Mouse (Mus musculus) kidney, embryonic 14.5 days (tissue): ENCODE data around the gene Arhgef15. TPM values are rescaled to one million over a fixed set of nuclear protein-coding genes. Genes with fewer than 3 reads are reported as not detected.

Source experiments
- ATAC-seq: fragments of 200-750 bp; cut with Nextera tagmentation; 2 replicates; pipeline ENCODE4 v1.8.0; 2017; ENCODE audit warnings: moderate number of reproducible peaks, mild to moderate bottlenecking, moderate TSS enrichment, moderate library complexity; ENCODE audit not compliant: low FRiP score, low TSS enrichment
- H3K27ac ChIP-seq: fragments of 300-500 bp; sonication (generic); 2 replicates; pipeline ENCODE4 v1.5.1; 2014; ENCODE audit warnings: low read depth, mild to moderate bottlenecking, low read length, moderate library complexity, mixed read lengths
- H3K27me3 ChIP-seq: fragments of 300-500 bp; sonication (generic); 2 replicates; pipeline ENCODE4 v1.6.1; 2014; ENCODE audit warnings: mild to moderate bottlenecking, low read length; ENCODE audit not compliant: control insufficient read depth, insufficient read depth
- H3K36me3 ChIP-seq: fragments of 300-500 bp; sonication (generic); 2 replicates; pipeline ENCODE4 v1.6.1; 2014; ENCODE audit warnings: low read length, mixed read lengths; ENCODE audit not compliant: control insufficient read depth, insufficient read depth
- H3K4me1 ChIP-seq: fragments of 300-500 bp; sonication (generic); 2 replicates; pipeline ENCODE4 v1.6.1; 2014; ENCODE audit warnings: low read length, mixed read lengths; ENCODE audit not compliant: control insufficient read depth, insufficient read depth
- H3K4me2 ChIP-seq: fragments of 300-500 bp; sonication (generic); replicated peaks from 2 replicates; pipeline ENCODE4 v1.6.1; 2014; ENCODE audit warnings: low read depth, mild to moderate bottlenecking, low read length
- H3K4me3 ChIP-seq: fragments of 300-500 bp; sonication (generic); 2 replicates; pipeline ENCODE4 v1.5.1; 2014; ENCODE audit warnings: mild to moderate bottlenecking, low read length
- H3K9ac ChIP-seq: fragments of 300-500 bp; sonication (generic); 2 replicates; pipeline ENCODE4 v1.6.1; 2014; ENCODE audit warnings: low read depth, mild to moderate bottlenecking, low read length, moderate library complexity
- H3K9me3 ChIP-seq: fragments of 300-500 bp; sonication (generic); 2 replicates; pipeline ENCODE4 v1.6.1; 2016; ENCODE audit warnings: low read length; ENCODE audit not compliant: control insufficient read depth
- WGBS: fragments of 180-500 bp; shearing (Covaris S2); extraction: QIAGEN DNeasy Blood & Tissue Kit; methylation state at CpG from one replicate; pipeline ENCODE4 v1.1.7; 2014; 5-methylcytosine and 5-hydroxymethylcytosine counted together
- microRNA-seq: library from miRNA; unstranded; fragments of <30 nt; microRNA quantifications from one replicate; pipeline ENCODE4, GENCODE M21; 2016
- polyA plus RNA-seq: library from polyadenylated mRNA; unstranded; fragments of >200 nt; fragmentation: Nextera tagmentation; extraction: Ambion mirVana; gene quantifications from 2 replicates; pipeline ENCODE4 v1.2.1, GENCODE M21; 2014

Arhgef15 gene
- polyA plus RNA-seq, 1 experiment from 2014 or later = 15.9 TPM

DNA sequence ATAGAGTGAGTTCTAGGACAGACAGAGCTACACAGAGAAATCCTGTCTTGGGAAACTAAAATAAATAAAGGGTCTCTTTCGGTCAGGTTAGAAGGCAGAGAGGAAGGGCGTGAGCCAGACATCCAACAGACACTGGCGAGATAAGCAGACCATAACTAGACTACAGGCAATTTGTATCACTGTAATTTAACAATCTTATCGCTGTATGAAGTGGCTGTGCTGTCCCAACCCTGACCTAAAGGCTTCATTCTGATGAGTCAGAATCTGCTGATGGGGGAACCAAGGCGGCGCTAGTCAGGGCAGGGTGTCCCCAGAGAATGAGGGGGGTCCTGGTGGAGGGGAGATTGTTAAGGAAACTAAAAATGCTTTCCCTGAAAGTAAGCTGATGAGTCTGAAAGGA is 58.5 kb downstream of the Arhgef15 start:
- Histone ChIP-seq H3K4me3 (no peak overlapping the region), H3K27me3 (no peaks in the 10 kb centered on the region), H3K36me3 (peaks cover 13% of the 10 kb centered on the region), H3K4me2 (no peak overlapping the region), H3K27ac (no peak overlapping the region), H3K9ac (peak overlapping the region; percentile 7; the same call in 1 of the 2 replicates), H3K9me3 (no peaks in the 10 kb centered on the region), H3K4me1 (peaks cover 5% of the 10 kb centered on the region; the same call in 1 of the 2 replicates)
- no peak for ATAC-seq
- WGBS = 86% methylated on average over 6 of the region's 6 CpGs

DNA sequence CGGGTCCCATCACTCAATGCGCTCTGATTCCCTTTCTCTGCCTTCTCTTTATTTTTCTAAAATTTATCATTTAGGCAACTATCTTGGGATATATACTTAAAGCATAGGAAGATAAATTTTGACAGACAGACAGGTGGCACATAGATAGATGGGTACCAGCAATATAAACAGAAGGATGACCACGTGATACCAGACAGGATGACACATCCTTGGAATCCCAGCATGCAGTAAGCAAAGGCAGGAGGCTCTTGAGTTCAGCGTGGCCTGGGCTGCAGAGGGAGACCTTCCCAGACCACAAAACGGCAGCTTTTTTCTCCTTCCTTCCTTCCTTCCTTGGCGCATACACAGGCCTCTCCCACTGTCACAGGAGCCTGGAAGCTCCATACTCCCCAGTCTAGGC is 59.4 kb downstream of the Arhgef15 start:
- H3K9ac ChIP-seq = no peak overlapping the region
- no peaks in the 10 kb centered on the region; the same call in 1 of the 2 replicates for H3K4me1 ChIP-seq
- H3K9me3 ChIP-seq = no peaks in the 10 kb centered on the region
- no peak overlapping the region for H3K4me3 ChIP-seq
- H3K27me3 ChIP-seq = no peaks in the 10 kb centered on the region
- ATAC-seq = no peak
- no peak overlapping the region for H3K27ac ChIP-seq
- H3K4me2 ChIP-seq = no peak overlapping the region
- WGBS = 69% methylated on average over 6 of the region's 6 CpGs
- H3K36me3 ChIP-seq = peaks cover 3% of the 10 kb centered on the region

DNA sequence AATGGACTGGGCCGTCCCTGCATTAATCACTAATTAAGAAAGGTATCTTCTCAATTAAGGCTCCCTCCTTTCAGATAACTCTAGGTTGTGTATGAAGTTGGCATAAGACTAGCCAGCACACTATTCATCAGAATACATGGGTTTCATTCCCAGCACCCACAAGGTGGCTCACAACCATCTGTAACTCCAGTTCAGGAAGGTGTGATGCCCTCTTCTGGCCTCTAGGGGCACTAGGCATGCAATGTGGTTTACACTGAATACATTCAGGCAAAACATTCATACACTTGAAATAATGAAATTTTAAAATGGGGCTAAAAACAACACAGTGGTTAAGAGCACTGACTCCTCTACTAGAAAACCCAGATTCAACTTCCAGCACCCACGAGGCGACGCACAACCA is 60.2 kb downstream of the Arhgef15 start:
- no peak for ATAC-seq
- H3K9me3 ChIP-seq = no peaks in the 10 kb centered on the region
- WGBS = 51% methylated on average over 4 of the region's 4 CpGs
- no peak overlapping the region for H3K4me2 ChIP-seq
- no peaks in the 10 kb centered on the region for H3K27me3 ChIP-seq
- no peaks in the 10 kb centered on the region for H3K4me1 ChIP-seq
- no peak overlapping the region for H3K9ac ChIP-seq
- no peaks in the 10 kb centered on the region for H3K36me3 ChIP-seq
- H3K27ac ChIP-seq = no peak overlapping the region
- H3K4me3 ChIP-seq = no peak overlapping the region

DNA sequence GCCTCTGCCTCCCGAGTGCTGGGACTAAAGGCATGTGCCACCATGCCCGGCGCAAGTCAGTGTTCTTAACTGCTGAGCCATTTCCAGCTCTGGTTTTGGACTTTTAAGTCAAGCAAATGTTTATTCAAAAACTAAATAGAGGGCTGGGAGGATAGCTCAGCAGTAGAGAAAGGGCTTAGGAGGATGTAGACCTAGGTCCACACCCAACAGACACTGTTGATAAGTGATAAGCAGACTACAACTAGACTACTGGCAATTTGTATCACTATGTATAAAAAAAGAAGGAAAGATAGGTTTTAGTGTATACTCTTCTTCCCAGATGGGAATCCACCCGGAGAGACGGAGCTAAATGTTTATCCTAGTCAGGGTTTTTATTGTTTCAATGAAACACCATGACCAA is 61.0 kb downstream of the Arhgef15 start:
- WGBS = 95% methylated on average over 5 of the region's 5 CpGs
- ATAC-seq = no peak

DNA sequence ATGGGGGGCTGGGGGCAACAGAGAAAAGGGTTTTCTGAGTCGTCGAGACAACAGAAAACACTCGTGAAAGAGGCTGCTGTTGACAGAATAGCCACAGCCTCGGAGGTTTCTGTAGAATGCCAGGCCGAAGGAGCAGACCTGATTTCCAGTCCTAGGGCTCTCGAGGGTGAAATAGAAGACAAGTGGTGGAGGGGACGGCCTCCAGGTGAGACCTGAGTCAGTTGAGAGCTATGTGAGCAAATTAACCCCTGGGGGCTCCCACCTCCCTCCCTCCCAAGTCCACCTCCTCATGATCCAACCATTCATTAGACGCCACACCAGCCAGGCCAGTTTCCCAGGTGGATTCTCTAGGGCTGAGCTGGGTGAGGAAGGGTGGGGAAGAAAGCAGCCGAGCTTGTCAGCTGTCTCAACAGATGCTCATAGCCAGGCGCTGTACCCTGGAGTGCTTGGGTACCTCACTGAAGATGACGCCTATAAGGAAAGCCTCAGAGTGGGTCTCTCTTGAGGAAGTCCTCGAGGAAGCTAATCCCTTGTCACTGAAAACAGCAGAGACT is 63.3 kb downstream of the Arhgef15 start:
- Histone ChIP-seq H3K36me3 (no peaks in the 10 kb centered on the region), H3K27me3 (no peaks in the 10 kb centered on the region), H3K9ac (no peak overlapping the region), H3K4me1 (no peaks in the 10 kb centered on the region), H3K4me2 (no peak overlapping the region), H3K27ac (no peak overlapping the region), H3K9me3 (no peaks in the 10 kb centered on the region), H3K4me3 (no peak overlapping the region)
- 68% methylated on average over 12 of the region's 12 CpGs for WGBS
- no peak for ATAC-seq

More for the DNA sequence above, 61.0 kb downstream of the Arhgef15 start:
- Histone ChIP-seq H3K9ac (no peak overlapping the region), H3K4me3 (no peak overlapping the region), H3K4me1 (no peaks in the 10 kb centered on the region), H3K9me3 (no peaks in the 10 kb centered on the region), H3K27ac (no peak overlapping the region), H3K4me2 (no peak overlapping the region), H3K36me3 (no peaks in the 10 kb centered on the region), H3K27me3 (no peaks in the 10 kb centered on the region)

Small RNA genes lying within 50 kb of the gene (microRNA-seq; reads per million reads assigned to microRNA genes)
- gene Mir3062 = 4.2 reads per million, percentile 17 among the genes with 10 or more reads in this experiment

Other genes with a start within 250 kb of the Arhgef15 start
- gene Ndel1, start 85.6 kb downstream of the Arhgef15 start, polyA plus RNA-seq = 46.7 and 70.6 TPM in 2 replicates
- 0.05 and 0.06 TPM in 2 replicates for gene Rnf222, start 68.9 kb downstream of the Arhgef15 start, polyA plus RNA-seq
- gene Rpl26, start 55.9 kb downstream of the Arhgef15 start, polyA plus RNA-seq = 1,184 and 1,677 TPM in 2 replicates
- gene Odf4, start 30.4 kb downstream of the Arhgef15 start, polyA plus RNA-seq = not detected in 2 replicates
- gene Slc25a35, start 10.7 kb upstream of the Arhgef15 start, polyA plus RNA-seq = 3.4 and 4.5 TPM in 2 replicates
- gene Rangrf, start 17.7 kb upstream of the Arhgef15 start, polyA plus RNA-seq = 68.7 and 95.2 TPM in 2 replicates
- 33.7 and 47.7 TPM in 2 replicates for gene Pfas, start 51.0 kb upstream of the Arhgef15 start, polyA plus RNA-seq
- gene Ctc1, start 58.4 kb upstream of the Arhgef15 start, polyA plus RNA-seq = 44.2 and 62.3 TPM in 2 replicates
- gene Aurkb, start 88.2 kb upstream of the Arhgef15 start, polyA plus RNA-seq = 145 and 155 TPM in 2 replicates
- 6.6 and 7.5 TPM in 2 replicates for gene Borcs6, start 102.2 kb upstream of the Arhgef15 start, polyA plus RNA-seq
- 62.2 and 73.8 TPM in 2 replicates for gene Tmem107, start 113.3 kb upstream of the Arhgef15 start, polyA plus RNA-seq
- 57.5 and 86.5 TPM in 2 replicates for gene Vamp2, start 131.0 kb upstream of the Arhgef15 start, polyA plus RNA-seq
- gene Per1, start 137.7 kb upstream of the Arhgef15 start, polyA plus RNA-seq = 6.1 and 8.9 TPM in 2 replicates
- 0.23 and 0.41 TPM in 2 replicates for gene Hes7, start 162.9 kb upstream of the Arhgef15 start, polyA plus RNA-seq
- 0.11 and 0.43 TPM in 2 replicates for gene 9130213A22Rik, start 165.1 kb upstream of the Arhgef15 start, polyA plus RNA-seq
- 0.54 and 1.1 TPM in 2 replicates for gene Aloxe3, start 168.4 kb upstream of the Arhgef15 start, polyA plus RNA-seq
- gene Alox12b, start 199.5 kb upstream of the Arhgef15 start, polyA plus RNA-seq = 0.23 and 0.28 TPM in 2 replicates
- gene Alox8, start 240.4 kb upstream of the Arhgef15 start, polyA plus RNA-seq = 0.24 and 0.36 TPM in 2 replicates